Mouse (Mus musculus): ENCODE data around the gene Map2k5.

Gene Map2k5

DNA sequence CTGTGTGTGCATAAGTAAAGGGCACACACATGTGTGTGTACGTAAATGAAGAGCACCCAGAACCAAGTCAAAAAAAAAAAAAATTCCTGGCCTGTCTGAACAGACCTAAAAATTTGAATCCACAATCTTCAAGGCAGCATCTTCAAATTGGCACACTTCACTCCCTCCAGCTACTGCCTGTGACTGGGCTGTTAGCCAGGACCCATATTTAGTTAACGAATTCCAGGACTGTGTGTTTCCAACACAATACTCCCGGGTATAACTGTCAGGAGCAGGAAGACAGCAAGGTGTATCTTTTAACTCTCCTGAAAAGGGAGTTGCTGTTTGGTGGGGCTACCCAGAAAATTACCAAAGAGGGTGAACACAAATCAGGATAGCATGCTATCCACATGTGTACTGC lies 118.9 kb downstream of the Map2k5 start:
- no peak for DNase-seq (ENCODE audit: low spot score)

DNA sequence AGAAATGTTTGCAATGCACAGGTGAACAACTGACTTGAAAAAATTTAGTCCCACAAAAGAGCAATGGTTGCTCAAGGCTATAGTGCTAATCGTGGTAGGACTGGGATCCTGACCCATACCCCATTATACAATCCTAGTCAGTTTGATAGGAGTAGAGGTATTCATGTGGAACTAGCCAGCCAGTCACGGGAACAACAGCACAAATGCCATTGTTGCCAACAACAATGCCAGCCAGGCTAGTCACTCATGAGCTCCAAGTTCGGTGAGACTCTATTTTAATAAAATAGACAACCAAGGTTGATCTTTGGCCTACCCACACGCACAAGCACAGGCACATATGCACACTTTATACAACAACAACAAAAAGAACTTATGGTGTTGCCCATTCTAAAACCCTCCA lies 120.0 kb downstream of the Map2k5 start:
- DNase-seq (ENCODE audit: low spot score), result no peak

DNA sequence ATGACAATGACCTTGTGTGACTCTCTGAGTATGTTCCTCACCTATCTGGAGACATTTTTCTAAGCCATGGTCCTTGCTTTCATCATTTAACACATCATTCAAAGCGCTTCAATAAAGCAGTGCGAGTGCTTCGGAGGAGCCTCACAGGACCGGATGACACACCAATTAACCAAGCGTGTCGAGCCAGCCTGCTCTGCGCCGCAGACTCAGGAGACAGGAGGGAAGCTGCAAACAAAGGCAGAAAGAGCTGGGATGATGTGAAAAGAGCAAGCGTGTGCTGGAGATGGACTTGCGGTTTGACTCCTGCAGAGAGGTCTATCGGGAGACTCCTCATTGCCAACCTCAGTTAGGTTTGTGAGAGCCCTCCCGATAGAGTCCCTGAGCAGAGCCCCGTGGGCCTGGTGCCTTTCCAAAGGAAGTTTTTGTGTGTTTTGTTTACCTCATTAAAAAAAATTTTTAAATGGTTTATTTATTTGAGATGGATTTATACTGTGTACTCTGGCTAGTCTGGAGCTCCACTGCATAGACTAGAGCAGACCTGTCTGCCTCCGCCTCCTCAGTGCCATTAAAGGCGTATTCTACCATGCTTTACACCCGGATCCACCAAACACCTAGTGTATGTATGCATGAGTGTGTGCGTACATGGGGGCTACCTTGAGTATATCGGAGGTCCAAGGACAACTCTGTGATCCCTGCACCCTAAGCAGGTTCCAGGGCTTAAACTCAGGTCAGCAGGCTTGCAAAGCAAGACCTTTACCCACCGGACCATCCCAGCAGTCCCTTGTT lies 126.7 kb downstream of the Map2k5 start:
- peak; percentile 73 for DNase-seq (ENCODE audit: low spot score)

DNA sequence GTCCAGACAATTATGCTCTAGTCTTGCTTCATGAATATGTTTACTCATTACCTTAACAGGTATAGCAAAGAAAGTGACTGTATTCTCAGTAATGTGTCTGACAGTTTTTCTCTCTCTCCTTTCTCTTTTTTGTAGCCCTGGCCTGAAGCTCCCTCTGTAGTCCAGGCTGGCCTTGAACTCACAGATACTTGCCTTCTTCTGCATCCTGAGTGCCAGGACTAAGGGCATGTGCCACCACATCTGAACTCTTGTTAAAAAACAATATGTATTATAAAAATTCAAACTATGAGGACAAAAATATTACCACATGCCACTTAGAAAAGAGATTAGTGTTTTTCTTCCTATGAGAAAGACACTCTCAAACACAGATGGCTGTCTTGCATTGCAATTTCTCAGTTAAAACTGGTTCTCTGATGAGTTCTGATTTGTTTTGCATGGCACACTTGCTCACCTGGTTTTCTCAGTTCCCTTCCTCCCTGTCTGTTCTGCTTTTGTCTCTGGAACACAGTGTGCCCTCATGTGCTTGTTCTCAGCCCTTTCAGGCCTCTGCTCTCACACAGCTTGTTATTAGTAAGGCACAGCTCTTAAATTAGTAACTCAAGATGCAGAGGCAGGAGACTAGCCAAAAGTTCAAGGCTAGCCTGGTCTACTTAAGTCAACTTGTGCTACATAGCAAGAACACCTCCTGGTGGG lies 129.5 kb downstream of the Map2k5 start:
- DNase-seq (ENCODE audit: low spot score), result no peak

DNA sequence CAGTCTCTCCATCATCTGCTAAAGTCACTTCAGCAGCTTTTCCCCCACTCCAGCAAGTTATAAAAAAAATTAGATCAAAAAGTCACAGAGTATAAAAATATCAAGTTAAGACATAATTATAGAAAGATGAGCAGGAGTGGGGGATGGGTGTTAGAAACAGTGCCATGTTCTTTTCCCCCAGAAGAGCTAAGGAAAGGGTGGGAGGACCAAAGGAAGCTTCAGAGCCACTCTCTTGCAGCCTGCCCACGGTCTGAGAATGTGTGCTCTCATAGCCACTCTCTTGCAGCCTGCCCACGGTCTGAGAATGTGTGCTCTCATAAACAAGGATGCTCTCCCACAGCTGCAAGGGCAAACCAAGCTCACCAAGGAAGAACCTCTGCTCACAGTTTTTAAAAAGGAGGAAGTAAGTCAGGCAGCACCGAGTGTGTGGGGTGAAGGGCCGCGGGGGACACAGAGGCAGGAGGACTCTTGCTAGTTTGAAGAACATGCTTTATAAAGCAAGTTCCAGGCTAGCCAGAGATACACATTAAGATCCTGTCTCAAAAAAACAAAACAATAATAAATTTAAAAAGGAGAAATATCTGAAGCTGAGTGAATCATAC lies 131.0 kb downstream of the Map2k5 start:
- DNase-seq (ENCODE audit: low spot score), result no peak

DNA sequence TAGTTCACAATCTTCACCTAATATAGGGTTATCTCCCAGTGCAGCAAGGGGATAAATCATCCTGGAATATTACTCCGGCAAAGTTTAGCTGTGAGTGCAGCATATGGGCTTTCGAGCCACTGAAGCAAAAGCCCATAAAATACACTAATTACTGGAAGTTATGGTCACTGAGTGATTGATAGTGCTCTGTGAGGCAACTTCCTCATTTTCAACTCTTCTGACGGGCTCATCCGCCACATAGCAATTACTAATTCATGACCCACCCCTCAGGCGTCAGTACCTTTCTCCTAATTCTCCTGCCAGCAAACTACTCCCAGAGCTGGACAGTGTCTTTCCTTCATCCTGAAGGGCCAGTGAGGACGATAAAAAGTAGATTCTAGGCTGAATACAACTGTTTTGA lies 135.7 kb downstream of the Map2k5 start:
- DNase-seq (ENCODE audit: low spot score), result no peak

DNA sequence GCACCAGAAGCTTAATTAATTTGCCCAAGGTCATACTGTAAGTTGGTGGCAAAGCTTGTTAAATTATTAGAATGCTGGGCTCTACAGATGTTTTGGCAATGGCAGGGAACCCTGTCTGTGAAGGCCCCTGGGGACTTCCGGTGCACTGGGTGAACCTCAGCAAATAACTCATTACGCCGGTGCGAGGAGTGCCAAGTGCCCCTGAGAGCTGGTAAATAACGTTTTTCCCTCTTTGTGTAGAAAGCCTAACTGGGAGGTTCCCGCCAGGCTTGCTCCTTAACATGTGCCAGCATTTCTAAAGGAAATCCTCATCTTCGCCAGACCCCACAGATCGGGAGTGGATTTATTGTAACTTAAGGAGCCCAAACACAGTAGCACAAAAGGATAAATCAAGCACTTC lies 136.5 kb downstream of the Map2k5 start:
- DNase-seq (ENCODE audit: low spot score), result no peak

DNA sequence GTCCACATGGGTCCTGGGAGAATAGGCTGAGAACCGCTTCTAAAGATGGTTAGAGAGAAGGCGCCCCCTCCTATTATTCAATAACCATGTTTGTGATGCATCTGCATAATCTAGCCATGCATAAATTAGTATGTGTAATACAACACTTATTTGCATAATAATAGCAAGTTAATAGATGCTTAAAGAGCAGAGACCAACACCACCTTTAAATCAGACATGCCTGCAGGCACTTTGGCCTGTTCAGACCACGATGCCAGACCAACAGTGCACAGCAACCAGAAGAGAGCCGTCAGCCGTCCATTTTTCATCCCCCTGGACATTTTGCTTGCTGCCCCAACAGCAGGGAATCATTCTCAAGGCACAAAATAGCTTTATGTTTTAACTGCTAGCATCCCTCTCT lies 143.3 kb downstream of the Map2k5 start:
- no peak for DNase-seq (ENCODE audit: low spot score)

DNA sequence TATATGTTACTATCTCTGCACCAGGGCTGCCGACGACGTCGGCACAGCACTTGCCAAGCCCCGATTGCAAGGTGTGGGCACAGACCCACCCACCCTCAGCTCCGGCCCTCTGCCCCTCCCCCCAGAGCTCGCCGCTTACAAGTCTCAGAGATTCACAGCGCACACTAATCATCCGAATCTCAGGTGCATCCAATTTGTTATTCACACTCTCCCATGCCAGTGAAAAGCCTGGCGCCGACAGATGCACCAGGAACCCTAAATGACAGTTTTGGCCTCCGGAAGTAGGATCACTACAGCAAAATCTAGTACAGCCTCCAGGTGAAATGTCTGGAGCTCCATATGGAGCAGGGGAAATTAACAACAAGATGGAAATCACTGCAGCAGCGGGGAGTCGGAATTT lies 147.4 kb downstream of the Map2k5 start:
- DNase-seq (ENCODE audit: low spot score), result no peak

DNA sequence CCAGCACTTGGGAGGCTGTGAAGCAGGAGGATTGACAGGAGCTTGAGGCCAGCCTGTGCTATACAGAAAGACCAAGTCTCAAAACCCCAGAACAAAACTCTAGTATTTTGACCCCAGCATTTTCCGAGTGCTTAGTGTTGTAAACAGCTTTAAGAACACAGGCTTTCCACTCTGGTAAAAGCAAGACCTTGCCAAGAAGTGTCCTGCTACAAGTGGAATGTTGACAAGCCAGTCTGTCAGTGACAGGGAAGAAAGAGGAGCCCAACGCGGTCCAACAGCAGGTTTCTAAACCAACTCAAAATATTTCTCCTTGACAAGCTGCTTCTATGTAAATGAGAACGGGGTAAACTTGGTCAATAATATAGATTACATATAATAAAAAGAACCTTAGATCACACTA lies 148.6 kb downstream of the Map2k5 start:
- no peak for DNase-seq (ENCODE audit: low spot score)

DNA sequence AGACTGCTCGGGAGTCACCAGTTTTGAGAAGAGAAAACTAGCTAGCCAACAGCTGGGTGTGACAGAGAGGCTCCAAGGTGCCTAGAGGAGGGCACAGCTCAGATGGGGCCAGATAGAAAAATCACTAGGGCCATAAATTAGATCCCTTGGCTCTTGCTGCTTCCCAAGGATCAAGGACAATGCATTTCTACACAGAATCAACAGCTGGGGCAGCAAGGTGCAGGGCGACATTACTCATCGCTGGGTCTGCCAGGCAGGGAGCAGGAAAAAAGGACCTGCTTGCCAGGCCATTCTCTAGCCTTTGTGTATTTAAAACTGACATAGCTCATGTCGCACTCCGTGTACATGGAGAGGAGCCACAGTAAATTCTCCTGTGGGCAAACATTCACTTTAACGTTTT lies 155.5 kb downstream of the Map2k5 start:
- no peak for DNase-seq (ENCODE audit: low spot score)

DNA sequence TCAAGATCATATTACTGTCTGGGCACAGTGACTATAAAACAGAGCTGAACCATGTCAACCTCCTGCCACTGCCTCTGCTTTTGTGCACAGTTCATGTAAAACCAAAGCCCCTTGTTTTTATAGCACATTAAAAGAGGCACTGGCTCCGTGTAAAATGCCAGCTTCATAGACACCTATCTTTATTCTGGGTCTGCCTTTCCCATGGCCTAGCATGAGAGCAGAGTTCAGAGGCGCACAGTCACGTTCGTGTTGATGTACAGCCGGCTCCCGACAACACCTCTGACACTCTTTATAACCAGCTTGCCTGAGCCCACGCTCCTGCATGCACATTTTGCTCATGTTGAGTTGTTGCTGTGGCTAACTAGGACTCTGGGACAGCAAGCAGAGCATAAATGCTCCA lies 157.9 kb downstream of the Map2k5 start:
- no peak for DNase-seq (ENCODE audit: low spot score)

DNA sequence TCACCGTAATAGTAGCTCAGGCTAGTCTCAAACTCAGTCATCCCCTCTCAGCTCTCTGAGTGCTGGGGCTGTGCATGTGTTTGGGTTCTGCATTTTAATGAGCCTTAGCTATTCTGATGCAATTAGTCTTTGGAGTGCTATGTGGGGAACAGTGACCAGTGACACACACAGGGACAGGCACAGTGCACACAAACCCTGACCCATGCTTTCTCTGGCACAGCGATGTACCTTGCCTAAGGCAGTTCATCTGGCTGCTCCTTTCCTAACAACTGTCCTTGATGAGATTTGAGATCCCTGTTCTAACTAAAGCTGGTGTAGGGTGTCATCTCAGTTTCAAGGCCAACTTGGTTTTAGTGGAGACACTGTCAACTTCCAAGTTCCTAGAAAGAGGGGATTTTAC lies 162.7 kb downstream of the Map2k5 start:
- DNase-seq (ENCODE audit: low spot score), result no peak

DNA sequence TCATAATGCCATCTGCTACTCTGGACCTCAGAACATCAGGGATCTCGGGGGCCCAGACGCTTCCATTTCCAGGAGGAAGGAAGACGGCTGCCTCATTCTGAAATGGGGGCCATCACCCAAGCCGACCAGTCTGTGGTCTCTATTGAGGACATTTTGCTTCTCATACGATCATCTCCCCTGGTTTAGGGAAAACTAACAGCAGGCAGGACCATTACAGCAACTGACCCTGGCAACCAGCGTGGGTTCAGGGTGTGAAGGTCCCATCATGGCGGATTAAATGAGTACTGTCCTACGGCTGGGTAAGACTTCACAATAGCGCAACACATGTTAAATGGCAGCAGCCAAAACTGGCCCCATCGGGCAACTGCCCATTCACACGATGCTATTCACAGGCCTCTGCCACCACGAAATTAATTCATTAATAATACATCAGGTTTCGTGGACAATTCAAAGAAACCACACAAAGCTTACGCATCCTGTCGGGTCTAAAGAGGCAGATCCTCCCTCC lies 170.9 kb downstream of the Map2k5 start:
- DNase-seq (ENCODE audit: low spot score), result no peak

DNA sequence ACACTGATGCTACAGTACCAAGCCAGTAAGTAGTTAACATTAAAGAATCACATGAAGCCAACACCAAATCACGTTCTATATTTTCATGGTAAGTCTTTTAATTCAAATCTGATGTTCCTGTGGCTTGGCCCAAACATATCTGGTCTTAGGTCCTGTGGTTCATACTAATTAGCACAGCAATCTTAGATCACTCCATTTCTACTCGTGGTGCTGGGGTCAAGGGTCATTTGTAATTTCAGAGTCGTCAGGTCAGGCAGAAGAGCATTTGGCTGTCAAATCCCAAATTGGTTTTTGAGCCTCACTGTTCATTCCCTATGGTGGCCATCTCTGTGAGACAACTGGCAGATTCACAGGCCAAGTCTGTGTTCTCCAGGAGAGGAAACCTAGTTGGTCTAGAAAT lies 174.2 kb downstream of the Map2k5 start:
- DNase-seq (ENCODE audit: low spot score), result no peak

DNA sequence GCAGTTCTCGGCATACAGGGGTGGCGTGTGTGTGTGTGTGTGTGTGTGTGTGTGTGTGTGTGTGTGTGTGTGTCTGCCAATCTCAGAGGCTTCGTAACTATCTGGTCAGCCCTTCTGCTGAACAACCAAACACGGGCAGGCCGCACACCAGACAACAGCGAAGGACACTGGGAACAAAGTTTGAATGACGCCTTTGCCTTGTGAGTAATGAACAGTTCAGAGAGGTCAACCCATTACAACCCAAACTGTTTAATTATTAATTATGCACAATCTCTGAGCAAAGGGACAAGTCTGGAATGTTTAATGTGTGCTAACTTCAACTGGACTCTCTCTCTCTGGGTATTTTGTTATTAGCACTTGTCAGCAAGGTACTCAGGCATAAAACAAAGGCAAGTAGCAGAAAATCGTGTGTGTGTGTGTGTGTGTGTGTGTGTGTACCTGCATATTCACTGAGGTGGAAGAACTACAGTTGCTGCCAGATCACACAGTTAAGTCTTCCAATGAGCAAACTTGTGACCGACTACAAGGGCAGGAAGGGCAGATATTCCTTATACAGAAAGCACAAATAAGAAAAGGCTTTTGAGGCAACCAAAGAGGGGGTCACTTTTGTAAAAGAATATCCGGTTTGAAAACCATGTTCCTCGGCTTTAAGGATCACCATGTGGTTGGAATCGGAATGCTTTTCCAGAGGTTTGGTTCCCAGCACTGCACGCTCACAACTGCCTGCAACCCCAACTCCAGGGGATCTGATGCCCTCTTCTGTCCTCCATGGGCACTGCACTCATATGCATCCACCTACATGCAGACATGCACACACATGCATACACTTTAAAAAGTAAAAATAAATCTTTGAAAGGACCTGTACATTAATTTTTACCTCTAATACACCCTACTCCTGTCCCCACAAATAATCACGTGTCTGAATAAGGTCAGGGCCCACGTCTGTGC lies 176.1 kb downstream of the Map2k5 start:
- no peak for DNase-seq (ENCODE audit: low spot score)

DNA sequence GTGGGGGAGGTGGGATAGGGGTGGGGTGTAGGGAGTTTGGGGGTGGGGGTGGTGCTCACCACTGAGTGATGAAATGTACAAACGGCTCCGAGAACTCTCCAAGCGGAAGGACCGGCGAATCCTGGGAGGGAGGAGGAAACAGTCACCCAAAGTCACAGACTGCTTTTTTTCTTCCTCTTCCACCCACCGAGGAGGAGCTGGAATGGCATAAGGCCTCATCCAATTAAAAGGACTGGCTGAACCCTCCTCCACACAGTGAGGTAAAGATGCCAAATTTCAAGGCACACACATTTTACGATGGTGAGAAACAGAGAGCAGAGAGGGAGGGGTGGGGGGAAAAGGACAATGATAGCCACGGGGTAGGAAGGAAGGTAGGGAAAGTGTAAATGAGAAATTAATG lies 180.4 kb downstream of the Map2k5 start:
- DNase-seq (ENCODE audit: low spot score), result peak; percentile 51

DNA sequence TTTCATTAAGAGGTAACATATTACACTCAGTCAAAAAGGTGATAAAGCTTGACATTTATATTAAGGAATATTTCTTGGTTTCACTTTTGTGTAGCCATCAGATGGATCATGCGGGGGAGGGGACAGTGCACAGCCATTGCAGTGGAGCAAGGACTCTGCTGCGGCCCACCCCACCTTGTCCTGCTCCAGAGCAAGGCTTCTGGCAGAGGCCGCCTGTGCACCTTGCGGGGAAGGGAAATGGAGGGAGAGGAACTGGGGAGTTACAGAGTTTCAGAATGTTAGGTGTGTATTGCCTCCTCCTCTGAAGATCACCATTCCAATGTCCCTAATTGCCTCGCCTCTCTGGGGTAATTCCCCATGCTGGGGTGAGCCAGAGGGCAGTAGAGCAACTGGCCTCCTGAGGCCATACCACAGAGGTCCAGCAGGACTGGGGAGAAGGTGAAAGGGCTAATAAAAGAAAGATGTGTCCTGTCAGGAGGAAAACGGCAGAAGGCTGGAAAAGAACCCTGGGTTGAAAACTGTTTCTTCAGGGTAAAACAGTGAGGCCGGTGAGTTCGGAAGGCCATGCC lies 181.5 kb downstream of the Map2k5 start:
- peak; percentile 54 for DNase-seq (ENCODE audit: low spot score)

DNA sequence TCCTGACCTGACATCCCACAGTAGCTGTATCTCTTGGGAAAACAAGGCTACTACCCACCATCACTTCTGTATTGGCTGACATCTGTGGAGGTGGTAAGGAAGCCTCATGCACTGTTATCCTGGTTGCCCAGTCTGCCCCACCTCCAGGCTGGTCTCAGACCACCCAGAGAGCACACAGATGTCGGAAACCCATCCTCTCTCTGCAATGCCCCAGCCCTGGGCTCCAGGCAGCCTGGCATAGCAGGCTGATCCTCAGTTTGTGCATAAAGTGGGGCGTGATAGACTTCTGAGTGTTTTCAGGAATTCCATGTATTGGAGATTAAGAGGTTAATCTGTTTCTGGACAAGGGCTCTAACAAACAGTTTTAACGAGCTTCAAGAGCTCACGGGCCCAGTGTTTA lies 182.2 kb downstream of the Map2k5 start:
- no peak for DNase-seq (ENCODE audit: low spot score)

DNA sequence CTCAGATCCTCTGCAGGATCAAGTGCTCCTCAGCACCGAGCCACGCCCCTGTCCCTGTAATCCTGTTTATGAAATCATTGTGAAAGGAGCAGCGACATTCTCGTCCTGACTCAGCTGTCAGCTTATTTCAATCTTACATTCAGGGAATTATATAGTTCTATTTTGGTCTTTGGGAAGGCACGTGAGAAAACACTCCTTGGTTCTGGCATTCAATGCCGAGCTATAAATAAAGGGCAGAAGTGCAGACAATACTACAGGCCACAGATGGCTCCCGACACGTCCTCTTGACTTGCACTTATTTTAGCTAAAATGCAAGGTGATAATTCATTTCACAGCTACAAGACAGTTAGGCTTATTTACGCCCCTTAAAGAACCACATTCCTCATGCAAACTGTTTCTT lies 182.9 kb downstream of the Map2k5 start:
- no peak for DNase-seq (ENCODE audit: low spot score)

DNA sequence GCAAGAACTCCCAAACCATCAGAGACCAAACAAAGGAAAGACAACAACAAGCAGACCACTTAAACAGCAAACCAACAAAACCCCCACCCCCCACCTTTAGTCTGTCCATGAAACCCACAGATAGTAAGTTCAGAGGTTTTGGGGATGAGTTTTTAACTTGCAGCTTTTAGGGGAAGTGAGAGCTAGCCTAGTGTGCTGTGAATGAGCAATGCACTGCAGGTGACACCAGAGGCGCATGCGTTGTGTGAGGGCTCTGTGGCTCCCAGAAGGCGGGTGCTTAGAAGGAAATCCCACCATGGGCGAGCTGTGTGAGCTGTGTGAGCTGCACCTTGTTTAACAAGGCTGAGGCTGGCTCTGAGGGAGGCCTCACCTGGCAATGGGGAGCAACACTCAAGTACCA lies 184.9 kb downstream of the Map2k5 start:
- no peak for DNase-seq (ENCODE audit: low spot score)

DNA sequence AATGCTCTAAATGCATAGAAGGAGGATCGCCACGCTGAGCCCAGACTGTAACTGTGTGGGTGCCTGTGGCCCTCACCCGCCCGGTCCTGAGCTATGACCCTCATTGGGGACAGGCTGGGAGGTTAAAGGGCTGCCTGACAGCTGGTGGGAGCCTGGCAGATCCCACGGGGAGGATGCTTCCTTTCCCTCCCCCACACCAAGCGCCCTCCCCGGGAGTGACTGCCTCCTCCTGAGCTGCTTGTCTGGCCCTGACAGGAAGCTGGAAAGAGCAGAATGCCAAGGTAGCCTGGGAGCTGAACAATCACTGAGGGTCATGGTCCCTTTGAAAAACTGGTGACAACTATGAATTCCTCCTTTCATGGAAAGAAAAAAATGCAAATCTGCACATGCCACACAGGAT lies 190.4 kb downstream of the Map2k5 start:
- no peak for DNase-seq (ENCODE audit: low spot score)

All from embryo, embryonic 10 days (tissue).